Mouse (Mus musculus) ovary, adult 18-20 months (tissue): ENCODE measurements around the gene Dpyd.

Experiments
- DNase-seq: peaks from one replicate; pipeline ENCODE4 v3.0.0; 2022; ENCODE audit warnings: low spot score, mixed read lengths

Gene Dpyd

DNA sequence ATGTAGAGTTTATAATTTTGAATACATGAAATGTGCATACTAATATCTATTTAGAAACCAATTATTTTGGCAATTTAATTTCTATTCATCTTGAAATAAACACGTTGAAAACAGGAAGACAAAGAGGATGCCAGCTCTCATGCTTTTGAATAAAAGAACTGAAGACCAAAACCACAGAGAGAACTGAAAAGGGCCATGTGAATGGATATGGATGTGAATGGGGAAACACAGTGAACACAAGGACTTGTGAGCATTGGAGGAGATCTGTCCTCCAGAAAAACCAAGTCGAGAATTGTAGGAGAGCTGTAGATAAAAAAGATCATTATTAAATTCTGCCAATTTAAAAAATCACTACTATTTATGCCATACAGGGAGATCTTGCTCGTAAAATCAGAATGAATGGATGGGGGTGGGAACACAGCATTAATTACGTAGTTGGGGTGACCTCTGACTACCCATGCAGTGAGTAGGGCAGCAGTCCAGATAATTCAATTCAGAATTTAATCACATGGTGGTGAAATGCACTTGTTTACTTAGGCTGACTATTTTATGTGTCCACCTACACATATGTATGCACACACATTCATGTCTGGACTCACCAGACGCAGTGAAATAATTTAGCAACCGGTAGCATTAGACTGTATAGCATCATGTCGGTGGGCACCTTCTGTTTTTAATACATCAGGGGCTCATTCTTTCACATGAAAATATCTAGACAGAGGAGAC lies 114.3 kb downstream of the Dpyd start:
- DNase-seq: no peak

DNA sequence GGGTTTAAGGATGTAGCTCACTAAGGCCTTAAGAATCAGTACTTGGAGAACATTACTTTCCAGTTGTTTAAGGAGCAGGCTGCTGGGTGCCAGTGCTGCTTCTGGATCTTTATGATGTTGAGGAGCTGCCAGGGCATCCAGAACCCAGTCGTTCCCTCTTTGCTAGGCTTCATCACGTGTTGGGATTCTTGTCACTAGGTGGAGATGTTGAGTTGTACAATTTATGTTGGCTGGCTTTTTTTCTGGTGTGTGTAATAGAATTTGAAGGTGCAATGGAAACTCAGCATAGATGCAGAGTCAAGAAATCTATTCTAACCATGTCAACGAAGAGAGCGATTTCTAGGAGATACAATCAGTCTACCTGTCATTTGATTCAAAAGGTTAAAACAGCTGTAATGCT lies 118.9 kb downstream of the Dpyd start:
- no peak for DNase-seq

- no peak for DNase-seq
Measured at GRCm38 (mm10) chr3:118750269-118750668, 188.3 kb downstream of the Dpyd start.

- no peak for DNase-seq
Measured at GRCm38 (mm10) chr3:118753623-118754022, 191.7 kb downstream of the Dpyd start.

DNA sequence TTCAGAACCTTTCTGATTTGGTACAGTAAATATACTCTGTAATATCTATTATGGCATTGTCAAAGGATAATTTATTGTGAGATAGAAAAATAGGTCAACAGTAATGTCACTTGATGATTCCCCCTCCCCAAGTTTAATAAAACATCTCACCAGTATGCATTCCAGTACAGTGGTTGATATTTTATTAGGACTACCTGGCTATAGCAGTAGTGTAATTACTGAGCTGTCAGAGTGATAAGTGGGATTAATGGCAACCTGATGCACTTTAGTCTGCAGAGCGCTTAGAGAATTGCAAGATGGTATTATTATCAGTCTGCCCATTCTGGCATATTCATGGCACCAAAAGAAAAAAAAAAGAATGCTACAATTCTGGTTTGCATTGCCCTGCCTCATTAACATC lies 194.2 kb downstream of the Dpyd start:
- no peak for DNase-seq

DNA sequence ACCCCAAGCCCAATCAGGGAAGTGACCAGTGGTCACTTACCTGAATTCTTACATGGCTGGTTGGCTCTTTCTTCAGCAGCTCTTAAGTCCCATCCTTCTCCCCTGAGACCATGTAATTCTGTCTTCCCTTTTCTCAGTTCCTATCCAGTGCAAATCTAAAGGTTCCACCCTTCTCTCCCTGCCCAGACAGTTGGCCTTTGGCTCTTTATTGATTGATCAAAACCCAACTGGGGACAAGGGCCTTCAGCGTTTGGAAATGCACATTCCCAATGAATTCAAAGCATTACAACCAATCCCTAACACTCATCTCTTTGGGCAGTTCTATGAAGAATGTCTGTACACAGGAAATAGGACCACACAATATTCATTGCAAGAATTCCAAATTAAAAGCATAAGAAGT lies 251.0 kb downstream of the Dpyd start:
- DNase-seq: no peak

DNA sequence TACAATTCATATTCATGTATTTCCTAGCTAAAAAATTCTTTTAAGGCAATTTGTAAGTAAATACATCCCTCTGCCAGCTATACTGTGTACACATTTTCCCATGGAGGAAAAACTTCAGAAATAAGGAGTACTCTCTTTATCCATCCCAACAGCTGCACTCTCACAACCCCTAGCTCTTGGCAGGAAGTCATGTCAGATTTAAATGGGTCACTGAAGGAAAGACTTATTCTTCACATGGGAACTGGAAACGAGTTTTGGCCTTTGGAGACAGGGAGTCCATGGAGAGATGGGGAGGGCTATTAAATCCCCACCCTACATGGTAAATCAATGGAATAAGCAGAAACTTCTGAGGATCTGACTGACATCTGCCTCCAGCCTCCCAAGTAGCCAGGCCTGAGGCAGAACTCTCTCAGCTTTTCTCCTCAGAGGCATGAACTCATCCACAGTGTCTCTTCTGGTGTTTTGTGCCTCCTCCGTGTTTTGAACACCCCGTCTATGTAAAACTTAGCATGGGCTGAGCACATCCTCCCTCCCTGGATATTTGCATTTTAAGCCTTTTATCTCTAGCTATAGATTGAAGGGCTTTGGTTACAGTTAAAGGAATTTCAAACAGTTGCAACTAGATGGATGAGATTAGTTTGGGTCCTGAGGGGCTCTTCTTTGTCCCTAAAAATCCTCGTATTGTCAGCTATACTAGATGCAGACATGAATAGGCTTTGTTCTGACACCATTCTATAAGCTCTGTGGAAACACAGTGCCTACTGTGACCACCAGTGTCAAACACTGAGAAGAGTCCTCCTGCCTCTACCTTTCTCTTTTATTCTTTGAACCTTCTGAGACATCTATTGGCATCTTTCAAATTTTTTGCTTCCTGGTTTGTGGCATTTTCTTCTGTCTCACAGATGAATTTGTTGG lies 288.9 kb downstream of the Dpyd start:
- DNase-seq: no peak

DNA sequence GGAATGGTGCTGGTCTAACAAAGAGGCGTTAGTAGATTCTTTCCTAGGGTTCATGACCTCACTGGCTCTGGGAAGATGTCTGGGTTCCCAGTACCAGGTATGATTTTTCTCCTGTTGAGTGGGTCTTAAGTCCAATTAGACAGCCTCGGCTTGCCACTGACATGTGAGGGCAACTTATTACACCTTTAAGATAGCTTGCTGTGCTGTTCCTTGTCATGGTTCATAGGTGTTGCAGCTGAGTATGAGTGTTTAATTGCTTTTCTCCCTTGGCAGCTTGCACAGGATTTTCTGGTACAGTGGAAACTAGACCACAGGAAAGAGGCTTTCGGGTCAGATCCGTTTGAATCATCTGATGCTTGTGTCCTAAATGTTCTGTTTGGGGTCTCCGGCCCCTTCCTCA lies 290.8 kb downstream of the Dpyd start:
- DNase-seq: no peak

- DNase-seq: no peak
Measured at GRCm38 (mm10) chr3:118855411-118855810, 293.5 kb downstream of the Dpyd start.

DNA sequence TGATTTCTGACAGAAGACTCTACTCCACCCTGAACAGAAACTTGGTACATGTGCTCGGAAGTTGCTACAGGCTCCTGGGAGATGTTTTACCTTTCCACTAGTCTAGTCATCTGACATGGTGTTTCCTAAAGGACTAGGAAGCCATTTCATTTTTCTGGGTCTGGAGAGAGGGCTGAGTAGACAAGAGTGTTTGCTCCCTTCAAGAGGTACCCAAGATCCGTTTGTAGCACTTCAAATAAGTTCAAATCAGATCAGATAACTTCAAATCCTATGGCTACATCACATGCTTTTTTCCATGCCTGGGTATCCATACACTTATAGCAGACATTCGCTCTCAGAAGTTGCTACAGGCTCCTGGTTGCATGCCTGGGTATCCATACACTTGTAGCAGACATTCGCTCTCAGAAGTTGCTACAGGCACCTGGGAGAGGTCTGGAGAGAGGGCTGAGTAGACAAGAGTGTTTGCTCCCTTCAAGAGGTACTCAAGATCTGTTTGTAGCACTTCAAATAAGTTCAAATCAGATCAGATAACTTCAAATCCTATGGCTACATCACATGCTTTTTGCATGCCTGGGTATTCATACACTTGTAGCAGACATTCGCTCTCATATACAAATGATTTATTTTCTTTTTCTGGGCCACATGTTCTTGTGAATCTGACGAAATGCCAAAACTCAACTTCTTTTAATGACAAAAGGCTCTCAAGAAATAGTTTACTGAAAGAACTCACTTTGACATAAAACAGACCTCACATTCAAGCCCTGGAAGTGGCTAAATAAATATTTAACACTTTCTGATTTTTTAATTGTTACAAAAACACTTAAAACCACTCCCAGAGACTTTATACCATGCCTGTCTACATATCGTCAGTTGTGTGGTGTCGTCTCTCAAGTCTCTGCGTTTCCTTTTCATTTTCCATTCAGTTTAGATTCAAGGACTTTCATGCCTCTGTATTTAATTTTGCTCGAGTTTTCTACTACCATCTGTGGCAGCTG lies 307.5 kb downstream of the Dpyd start:
- no peak for DNase-seq

DNA sequence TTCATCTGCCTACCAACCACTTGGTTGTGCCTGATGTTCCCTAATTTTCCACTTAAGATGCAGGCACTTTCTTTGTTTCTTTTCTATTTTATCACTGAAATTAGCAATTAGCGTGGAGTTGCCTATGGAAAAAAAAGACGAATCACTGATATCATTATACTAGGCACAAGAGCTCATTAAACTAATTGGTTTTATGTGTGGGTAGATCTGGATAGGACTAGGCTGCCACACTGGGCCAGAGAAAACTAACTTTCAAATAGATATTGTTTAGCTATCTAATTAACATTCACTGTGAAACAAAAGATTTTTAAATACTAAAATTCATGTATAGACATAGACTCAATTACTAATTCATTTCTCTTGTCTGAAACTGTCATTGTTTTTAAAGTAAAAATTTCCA lies 313.9 kb downstream of the Dpyd start:
- no peak for DNase-seq

GRCm38 (mm10) chr3:118899036-118899435 lies 337.1 kb downstream of the Dpyd start:
- no peak for DNase-seq

DNA sequence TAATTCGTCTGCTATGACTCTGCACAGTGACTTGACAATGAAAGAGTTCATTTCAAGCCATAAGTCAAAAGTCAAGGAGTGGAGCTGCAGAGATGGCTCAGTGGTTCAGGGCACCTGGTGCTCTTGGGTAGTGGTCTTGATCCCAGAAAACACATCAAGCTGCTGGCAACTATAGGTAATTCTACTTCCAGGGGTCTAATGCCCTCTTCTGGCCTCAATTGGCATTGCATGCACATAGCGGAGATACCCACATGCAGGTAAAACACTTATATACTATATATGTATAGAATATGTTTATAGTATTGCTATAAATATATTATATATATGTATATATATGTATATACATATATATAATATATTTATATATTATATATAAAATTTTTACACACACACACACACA lies 429.4 kb downstream of the Dpyd start:
- DNase-seq: no peak

GRCm38 (mm10) chr3:118991793-118992192 lies 429.9 kb downstream of the Dpyd start:
- DNase-seq: no peak

DNA sequence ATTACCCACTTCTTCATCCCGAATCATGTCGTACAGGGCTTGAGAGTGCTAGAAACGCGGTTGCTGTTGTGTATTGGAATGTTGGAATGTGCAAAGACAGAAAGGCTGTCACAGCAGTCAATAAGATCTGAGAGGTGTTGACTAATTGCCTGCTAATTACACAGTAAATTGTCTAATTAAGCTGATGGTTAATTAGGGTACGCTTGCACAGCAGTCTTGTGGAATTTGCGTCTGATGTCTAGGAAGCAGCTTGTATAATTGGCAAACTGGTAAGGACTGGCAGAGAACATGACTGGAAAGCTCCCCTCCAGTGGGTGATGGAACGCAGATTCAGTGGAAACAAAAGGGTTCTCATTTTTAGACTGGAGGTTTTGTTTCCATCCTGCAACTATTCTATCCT lies 459.3 kb downstream of the Dpyd start:
- no peak for DNase-seq

GRCm38 (mm10) chr3:119042611-119043010 lies 480.7 kb downstream of the Dpyd start:
- no peak for DNase-seq

GRCm38 (mm10) chr3:119056144-119056543 lies 494.2 kb downstream of the Dpyd start:
- no peak for DNase-seq

- no peak for DNase-seq
Measured at GRCm38 (mm10) chr3:119063214-119063613, 501.3 kb downstream of the Dpyd start.

DNA sequence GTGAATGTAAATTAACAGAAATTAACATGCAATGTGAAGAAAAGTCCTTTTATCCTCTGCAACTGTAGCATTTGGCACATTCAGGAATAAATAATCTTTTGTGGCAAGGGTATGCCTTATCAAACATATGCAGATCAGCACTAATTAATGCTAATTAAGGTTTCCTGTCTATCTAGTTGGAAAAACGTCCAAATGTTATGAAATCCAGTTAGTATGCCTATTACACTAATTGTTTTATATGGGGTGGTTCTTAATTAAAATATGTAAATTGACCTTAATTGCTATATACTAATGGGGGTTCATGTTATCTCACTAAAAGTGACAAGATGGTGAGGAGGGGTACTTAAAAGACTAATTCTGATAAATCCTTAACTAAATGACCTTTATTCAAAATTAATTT lies 501.7 kb downstream of the Dpyd start:
- no peak for DNase-seq

DNA sequence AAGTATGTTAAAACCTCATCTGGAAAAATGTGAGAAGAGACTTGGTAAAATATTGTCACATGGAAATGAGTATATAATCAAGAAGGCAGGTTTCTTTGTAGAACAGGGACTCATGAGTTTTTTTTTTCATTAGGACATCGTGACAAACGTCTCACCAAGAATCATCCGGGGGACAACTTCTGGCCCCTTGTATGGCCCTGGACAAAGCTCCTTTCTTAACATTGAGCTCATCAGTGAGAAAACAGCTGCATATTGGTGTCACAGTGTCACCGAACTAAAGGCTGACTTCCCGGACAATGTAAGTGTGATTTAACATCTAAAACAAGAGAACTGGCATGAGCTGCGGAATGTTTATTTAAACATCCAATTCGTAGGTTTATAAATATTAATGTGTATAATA lies 502.8 kb downstream of the Dpyd start:
- DNase-seq: no peak

- no peak for DNase-seq
Measured at GRCm38 (mm10) chr3:119067221-119067620, 505.3 kb downstream of the Dpyd start.

- no peak for DNase-seq
Measured at GRCm38 (mm10) chr3:119086618-119087017, 524.7 kb downstream of the Dpyd start.
